Mouse (Mus musculus): Measurements from ENCODE around the gene Dvl3.

The Dvl3 gene

GRCm38 (mm10) chr16:20545696-20546095, 28.9 kb downstream of the Dvl3 start:
- DNase-seq (ENCODE audit: low spot score in 2 of 2): no peak

GRCm38 (mm10) chr16:20547423-20547822, 30.6 kb downstream of the Dvl3 start:
- DNase-seq (ENCODE audit: low spot score in 2 of 2): no peak

- DNase-seq (ENCODE audit: low spot score in 2 of 2): peak; percentile 88 to 95
Measured at GRCm38 (mm10) chr16:20548096-20548948, 31.5 kb downstream of the Dvl3 start, which contains the start of gene Abcf3. Gene Abcf3, plus strand, starts transcription at chr16:20548577.

- DNase-seq (ENCODE audit: low spot score in 2 of 2): no peak
Measured at GRCm38 (mm10) chr16:20549161-20549560, 32.4 kb downstream of the Dvl3 start.

- DNase-seq (ENCODE audit: low spot score in 2 of 2): no peak
Measured at GRCm38 (mm10) chr16:20551691-20552090, 34.9 kb downstream of the Dvl3 start.

- no peak for DNase-seq (ENCODE audit: low spot score in 2 of 2)
Measured at GRCm38 (mm10) chr16:20552594-20552993, 35.8 kb downstream of the Dvl3 start.

- no peak for DNase-seq (ENCODE audit: low spot score in 2 of 2)
Measured at GRCm38 (mm10) chr16:20555000-20555399, 38.2 kb downstream of the Dvl3 start.

GRCm38 (mm10) chr16:20557381-20557780, 40.6 kb downstream of the Dvl3 start:
- no peak for DNase-seq (ENCODE audit: low spot score in 2 of 2)

GRCm38 (mm10) chr16:20565075-20565474, 48.3 kb downstream of the Dvl3 start:
- no peak for DNase-seq (ENCODE audit: low spot score in 2 of 2)

Data from cerebellum, postnatal 4 days (tissue).